Mouse (Mus musculus): ENCODE results near the gene Syce1.

Gene Syce1

GRCm38 (mm10) chr7:140787406-140788052, at the start of gene Syce1:
Syce1 (minus strand) TSS chr7:140787852.
- no peak for DNase-seq (ENCODE audit: low read depth, low spot score)

GRCm38 (mm10) chr7:140836243-140837115, 48.8 kb upstream of the Syce1 start:
- no peak for DNase-seq (ENCODE audit: low read depth, low spot score)

- DNase-seq (ENCODE audit: low read depth, low spot score), result no peak
Measured at GRCm38 (mm10) chr7:140835758-140836087, 48.1 kb upstream of the Syce1 start.

- no peak for DNase-seq (ENCODE audit: low read depth, low spot score)
Measured at GRCm38 (mm10) chr7:140834968-140835757, 47.5 kb upstream of the Syce1 start, which contains the start of gene Urah. Urah (plus strand) TSS chr7:140835018.

GRCm38 (mm10) chr7:140833341-140833740, 45.7 kb upstream of the Syce1 start:
- no peak for DNase-seq (ENCODE audit: low read depth, low spot score)

GRCm38 (mm10) chr7:140831447-140831846, 43.8 kb upstream of the Syce1 start:
- DNase-seq (ENCODE audit: low read depth, low spot score), result no peak

- peak; percentile 31 for DNase-seq (ENCODE audit: low read depth, low spot score)
Measured at GRCm38 (mm10) chr7:140828171-140828881, 40.7 kb upstream of the Syce1 start.

- DNase-seq (ENCODE audit: low read depth, low spot score), result no peak
Measured at GRCm38 (mm10) chr7:140822731-140823130, 35.1 kb upstream of the Syce1 start.

GRCm38 (mm10) chr7:140821653-140822329, 34.1 kb upstream of the Syce1 start, which contains the start of gene Zfp941:
Zfp941 (minus strand) TSS chr7:140822178.
- DNase-seq (ENCODE audit: low read depth, low spot score), result no peak

GRCm38 (mm10) chr7:140821305-140821652, 33.6 kb upstream of the Syce1 start:
- DNase-seq (ENCODE audit: low read depth, low spot score), result no peak

- DNase-seq (ENCODE audit: low read depth, low spot score), result no peak
Measured at GRCm38 (mm10) chr7:140820173-140820572, 32.5 kb upstream of the Syce1 start.

GRCm38 (mm10) chr7:140812850-140813249, 25.2 kb upstream of the Syce1 start:
- DNase-seq (ENCODE audit: low read depth, low spot score), result no peak

- no peak for DNase-seq (ENCODE audit: low read depth, low spot score)
Measured at GRCm38 (mm10) chr7:140811714-140812113, 24.1 kb upstream of the Syce1 start.

GRCm38 (mm10) chr7:140810496-140810895, 22.8 kb upstream of the Syce1 start:
- DNase-seq (ENCODE audit: low read depth, low spot score), result no peak

GRCm38 (mm10) chr7:140805704-140806103, 18.1 kb upstream of the Syce1 start:
- DNase-seq (ENCODE audit: low read depth, low spot score), result no peak

GRCm38 (mm10) chr7:140802629-140803028, 15.0 kb upstream of the Syce1 start:
- DNase-seq (ENCODE audit: low read depth, low spot score), result no peak

GRCm38 (mm10) chr7:140798212-140798611, 10.6 kb upstream of the Syce1 start:
- no peak for DNase-seq (ENCODE audit: low read depth, low spot score)

GRCm38 (mm10) chr7:140797619-140798018, 10.0 kb upstream of the Syce1 start:
- DNase-seq (ENCODE audit: low read depth, low spot score), result no peak

- no peak for DNase-seq (ENCODE audit: low read depth, low spot score)
Measured at GRCm38 (mm10) chr7:140793541-140793940, 5.9 kb upstream of the Syce1 start.

- DNase-seq (ENCODE audit: low read depth, low spot score), result no peak
Measured at GRCm38 (mm10) chr7:140788053-140788435, 392 bp upstream of the Syce1 start.

GRCm38 (mm10) chr7:140780548-140780947, 7.1 kb downstream of the Syce1 start:
- no peak for DNase-seq (ENCODE audit: low read depth, low spot score)
